Mouse (Mus musculus) liver, embryonic 14.5 days (tissue): ENCODE results near the gene Rbfox1. TPM values are rescaled to one million over a fixed set of nuclear protein-coding genes. Genes with fewer than 3 reads are reported as not detected.

ENCODE experiments used
- ATAC-seq: fragments of 200-750 bp; cut with Nextera tagmentation; 2 replicates; pipeline ENCODE4 v1.8.0; 2017; ENCODE audit warnings: moderate number of reproducible peaks, mild to moderate bottlenecking, moderate library complexity; ENCODE audit not compliant: insufficient read depth
- DNase-seq, 3 experiments: peaks; one replicate each; pipeline ENCODE4 v3.0.0-alpha.2; 2012 to 2013; ENCODE audit warnings: low read depth in 3 of 3, low spot score in 3 of 3
- H3K27ac ChIP-seq: fragments of 300-500 bp; sonication (generic); 2 replicates; pipeline ENCODE4 v1.5.1; 2014; ENCODE audit warnings: moderate library complexity, mild to moderate bottlenecking, control low read depth, inconsistent platforms
- H3K27me3 ChIP-seq: fragments of 300-500 bp; sonication (generic); 2 replicates; pipeline ENCODE4 v1.6.1; 2014; ENCODE audit warnings: mild to moderate bottlenecking, low read length, moderate library complexity; ENCODE audit not compliant: control insufficient read depth, insufficient read depth
- H3K36me3 ChIP-seq: fragments of 300-500 bp; sonication (generic); replicated peaks from 2 replicates; pipeline ENCODE4 v1.6.1; 2014; ENCODE audit warnings: low read depth; ENCODE audit not compliant: control insufficient read depth, insufficient read depth
- H3K4me1 ChIP-seq, 2 experiments: fragments of 200-500 bp in 1 of 2; fragments of 300-500 bp in 1 of 2; sonication (generic) in 1 of 2; replicated peaks; 2 replicates each; pipeline ENCODE4 v1.6.1; 2012 to 2014; ENCODE audit warnings: antibody characterized with exemption in 1 of 2, inconsistent platforms in 1 of 2, low read length in 1 of 2; ENCODE audit not compliant: control insufficient read depth in 2 of 2, insufficient read depth in 2 of 2
- H3K4me2 ChIP-seq: fragments of 300-500 bp; sonication (generic); 2 replicates; pipeline ENCODE4 v1.6.1; 2014; ENCODE audit warnings: low read depth, mild to moderate bottlenecking, control low read depth, moderate library complexity
- H3K4me3 ChIP-seq, 2 experiments: fragments of 200-500 bp in 1 of 2; fragments of 300-500 bp in 1 of 2; sonication (generic) in 1 of 2; 2 replicates each; pipeline ENCODE4 v1.5.1; 2012 to 2014; ENCODE audit warnings: low read depth in 2 of 2, low read length in 2 of 2, mild to moderate bottlenecking in 2 of 2, control low read depth in 1 of 2, inconsistent platforms in 1 of 2, moderate library complexity in 1 of 2; ENCODE audit not compliant: insufficient read depth in 1 of 2
- H3K9ac ChIP-seq: fragments of 300-500 bp; sonication (generic); replicated peaks from 2 replicates; pipeline ENCODE4 v1.6.1; 2014; ENCODE audit warnings: mild to moderate bottlenecking, control low read depth, moderate library complexity
- H3K9me3 ChIP-seq: fragments of 300-500 bp; sonication (generic); 2 replicates; pipeline ENCODE4 v1.6.1; 2016; ENCODE audit warnings: low read length, mixed read lengths; ENCODE audit not compliant: control insufficient read depth
- CTCF ChIP-seq: IDR thresholded peaks from 2 replicates; pipeline ENCODE4 v1.5.1; 2016; ENCODE audit warnings: antibody characterized with exemption, low read depth, control low read depth
- EP300 ChIP-seq: IDR thresholded peaks from 2 replicates; pipeline ENCODE4 v1.6.1; 2016; ENCODE audit warnings: antibody characterized with exemption, low read depth
- WGBS: fragments of 180-500 bp; shearing (Covaris S2); extraction: QIAGEN DNeasy Blood & Tissue Kit; methylation state at CpG from one replicate; pipeline ENCODE4 v1.1.7; 2014; ENCODE audit not compliant: insufficient replicate concordance; 5-methylcytosine and 5-hydroxymethylcytosine counted together
- polyA plus RNA-seq, 2 experiments: library from polyadenylated mRNA; depleted of rRNA in 1 of 2; stranded (reverse) in 1 of 2; unstranded in 1 of 2; fragments of >200 nt; fragmentation: Nextera tagmentation in 1 of 2; extraction: Ambion mirVana in 1 of 2; gene quantifications; 2 replicates each; pipeline versions ENCODE4 v1.2.1 to v1.2.3; 2012 to 2014

The Rbfox1 gene
- polyA plus RNA-seq, 2 experiments = 0.02 TPM; not detected in 1

DNA sequence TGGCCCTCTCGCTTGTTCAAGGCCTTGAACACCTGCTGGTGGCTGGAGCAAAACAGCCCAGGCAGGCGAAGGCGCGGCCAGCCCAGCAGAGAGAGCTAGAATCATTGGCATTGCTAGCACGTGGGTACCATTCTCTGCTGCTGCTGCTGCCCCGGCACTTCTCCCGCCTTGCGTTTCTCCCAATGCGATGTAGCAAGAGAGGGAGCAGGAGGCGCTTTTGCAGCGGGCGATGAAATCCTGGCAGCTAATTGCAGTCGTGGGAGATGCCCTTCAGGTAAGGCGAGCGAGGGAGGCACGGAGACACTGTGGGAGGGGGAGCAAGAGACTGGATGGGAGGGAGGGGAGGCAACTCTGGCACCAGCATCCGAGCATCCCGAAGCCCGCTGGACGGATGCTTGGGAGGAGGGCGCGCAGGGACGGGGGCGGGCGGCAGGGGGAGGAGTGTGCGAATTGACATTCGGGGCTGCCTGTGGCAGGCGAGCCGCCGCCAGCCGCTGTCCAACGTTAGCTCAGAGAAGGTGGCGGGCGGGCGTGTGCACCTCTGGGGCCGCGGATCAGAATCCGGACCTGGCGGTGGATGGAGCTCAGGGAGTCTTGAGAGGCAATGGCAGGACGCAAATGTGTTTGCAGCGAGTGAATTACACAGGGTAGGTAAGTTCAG lies 463.6 kb downstream of the Rbfox1 start:
- WGBS = 2% methylated on average over 41 of the region's 41 CpGs
- DNase-seq (no peak), ATAC-seq (no peak)
- H3K4me3 ChIP-seq = no peak overlapping the region
- H3K27ac ChIP-seq = no peak overlapping the region
- no peaks in the 10 kb centered on the region for H3K4me1 ChIP-seq
- TF ChIP-seq CTCF (no peak), EP300 (no peak)
- H3K9me3 ChIP-seq = no peaks in the 10 kb centered on the region
- H3K4me2 ChIP-seq = no peak overlapping the region
- no peaks in the 10 kb centered on the region for H3K36me3 ChIP-seq
- H3K9ac ChIP-seq = no peak overlapping the region
- peaks cover 4% of the 10 kb centered on the region; the same call in 1 of the 2 replicates for H3K27me3 ChIP-seq

DNA sequence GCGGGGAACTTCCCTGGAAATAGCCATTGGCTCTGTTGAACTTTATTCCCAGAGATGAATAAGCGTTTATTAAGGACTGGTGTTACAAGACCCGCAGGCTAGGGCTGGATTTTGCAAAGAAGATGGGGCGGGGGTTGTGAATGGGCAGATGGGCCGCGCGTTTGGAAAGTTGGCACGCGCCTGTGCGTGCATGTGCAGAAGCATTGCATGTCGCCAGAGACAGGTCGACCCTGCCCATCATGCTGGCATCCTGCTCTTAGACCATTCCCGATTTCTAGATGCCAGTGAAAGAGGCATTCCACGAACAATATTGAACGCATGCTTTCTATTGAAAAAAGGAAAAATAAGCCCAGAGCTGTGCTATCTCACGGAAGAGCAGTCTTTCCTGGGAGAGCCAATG lies 464.2 kb downstream of the Rbfox1 start:
- H3K9me3 ChIP-seq = no peaks in the 10 kb centered on the region
- H3K9ac ChIP-seq = no peak overlapping the region
- WGBS = 23% methylated on average over 16 of the region's 16 CpGs
- ATAC-seq (no peak), DNase-seq (no peak)
- no peaks in the 10 kb centered on the region for H3K36me3 ChIP-seq
- H3K4me3 ChIP-seq = no peak overlapping the region
- no peak overlapping the region for H3K27ac ChIP-seq
- no peaks in the 10 kb centered on the region for H3K4me1 ChIP-seq
- no peak overlapping the region for H3K4me2 ChIP-seq
- H3K27me3 ChIP-seq = peaks cover 4% of the 10 kb centered on the region; the same call in 1 of the 2 replicates
- no peak for TF ChIP-seq EP300
- TF ChIP-seq CTCF = no peak

DNA sequence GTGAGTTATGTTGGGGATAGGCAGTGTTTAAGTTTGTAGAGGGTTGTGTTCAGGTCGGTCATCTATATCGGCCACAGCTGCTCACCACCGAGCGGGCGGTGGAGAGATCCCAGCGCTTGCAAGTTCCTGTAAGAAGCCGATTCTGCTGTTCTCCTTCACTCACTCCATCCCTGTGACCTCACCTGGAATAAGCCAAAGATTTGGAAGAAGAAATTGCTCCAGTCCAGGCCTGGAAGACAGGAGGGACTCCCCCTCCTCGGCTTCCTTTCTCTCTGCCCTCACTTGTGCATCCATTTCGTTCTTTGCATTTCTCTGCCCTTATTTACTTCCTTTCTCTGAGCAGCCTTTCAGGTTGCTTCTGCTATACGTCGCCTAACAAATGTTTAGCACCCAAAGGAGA lies 465.1 kb downstream of the Rbfox1 start:
- no peaks in the 10 kb centered on the region for H3K4me1 ChIP-seq

DNA sequence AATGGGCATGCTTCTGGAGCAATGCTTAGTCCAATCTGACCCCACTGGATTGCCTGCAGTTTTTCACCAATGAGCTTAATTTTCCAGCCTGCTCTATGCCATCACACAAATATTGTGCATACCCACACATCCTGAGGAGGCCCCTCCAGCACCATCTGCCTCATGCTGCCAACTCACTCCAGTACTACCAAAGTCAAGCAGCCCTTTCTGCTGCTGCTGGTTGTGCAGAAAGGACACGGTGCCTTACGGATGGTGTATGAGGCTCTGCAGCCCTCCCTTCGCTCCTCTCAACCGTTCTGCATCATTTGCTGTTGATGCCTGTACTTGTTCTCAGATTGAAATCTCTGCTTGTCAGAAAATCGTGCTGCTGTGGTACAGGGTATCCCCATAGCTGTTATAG lies 468.0 kb downstream of the Rbfox1 start:
- H3K27ac ChIP-seq = no peak overlapping the region
- peaks cover 4% of the 10 kb centered on the region; the same call in 1 of the 2 replicates for H3K27me3 ChIP-seq
- 57% methylated on average over 5 of the region's 5 CpGs for WGBS
- DNase-seq (no peak), ATAC-seq (no peak)
- no peaks in the 10 kb centered on the region for H3K9me3 ChIP-seq
- H3K36me3 ChIP-seq = no peaks in the 10 kb centered on the region
- no peak overlapping the region for H3K4me3 ChIP-seq
- no peaks in the 10 kb centered on the region for H3K4me1 ChIP-seq
- no peak for TF ChIP-seq EP300
- TF ChIP-seq CTCF = no peak
- H3K9ac ChIP-seq = no peak overlapping the region
- H3K4me2 ChIP-seq = no peak overlapping the region

More for the DNA sequence above, 465.1 kb downstream of the Rbfox1 start:
- DNase-seq (no peak), ATAC-seq (no peak)
- no peak overlapping the region for H3K27ac ChIP-seq
- WGBS = 68% methylated on average over 11 of the region's 11 CpGs
- H3K27me3 ChIP-seq = peaks cover 4% of the 10 kb centered on the region; the same call in 1 of the 2 replicates
- no peak overlapping the region for H3K4me3 ChIP-seq
- no peak overlapping the region for H3K9ac ChIP-seq
- no peaks in the 10 kb centered on the region for H3K36me3 ChIP-seq
- TF ChIP-seq EP300 = no peak
- no peak for TF ChIP-seq CTCF
- H3K4me2 ChIP-seq = no peak overlapping the region
- H3K9me3 ChIP-seq = no peaks in the 10 kb centered on the region

DNA sequence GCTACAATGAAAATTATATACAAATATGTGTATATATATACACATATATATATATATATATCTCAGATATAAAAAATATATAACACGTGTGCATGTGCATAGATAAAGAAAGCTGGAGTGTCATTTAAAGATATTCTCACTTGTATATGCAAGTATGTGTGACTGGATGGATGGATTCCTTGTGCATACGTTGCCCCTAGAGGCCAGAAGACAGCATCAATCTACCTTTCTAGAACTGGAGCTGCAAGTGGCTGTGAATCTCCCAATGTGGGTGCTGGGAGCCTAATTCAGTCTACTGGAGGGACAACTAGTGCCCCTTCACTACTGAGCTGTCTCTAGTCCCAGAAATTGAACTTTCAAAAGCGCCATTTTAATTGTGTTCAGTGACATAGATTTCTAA lies 471.8 kb downstream of the Rbfox1 start:
- 44% methylated on average over 3 of the region's 3 CpGs for WGBS
- Histone ChIP-seq H3K9ac (no peak overlapping the region), H3K4me2 (no peak overlapping the region), H3K27me3 (no peaks in the 10 kb centered on the region), H3K9me3 (no peaks in the 10 kb centered on the region), H3K4me1 (no peaks in the 10 kb centered on the region), H3K4me3 (no peak overlapping the region), H3K36me3 (no peaks in the 10 kb centered on the region), H3K27ac (no peak overlapping the region)
- no peak for ATAC-seq
- DNase-seq = no peak
- TF ChIP-seq EP300 (no peak), CTCF (peak; percentile 19; the same call in 1 of the 2 replicates)
